Mouse (Mus musculus) limb, embryonic 12.5 days (tissue): ENCODE measurements around the gene Atp2b4. TPM values are rescaled to one million over a fixed set of nuclear protein-coding genes. Genes with fewer than 3 reads are reported as not detected.

Source experiments
- ATAC-seq: fragments of 200-750 bp; cut with Nextera tagmentation; 2 replicates; pipeline ENCODE4 v1.8.0; 2017; ENCODE audit warnings: low read depth, moderate TSS enrichment; ENCODE audit not compliant: insufficient number of reproducible peaks, insufficient read depth, low FRiP score, low TSS enrichment
- H3K27ac ChIP-seq: fragments of 300-500 bp; sonication (generic); 2 replicates; pipeline ENCODE4 v1.5.1; 2016; ENCODE audit warnings: mild to moderate bottlenecking, moderate library complexity
- H3K27me3 ChIP-seq: fragments of 300-500 bp; sonication (generic); 2 replicates; pipeline ENCODE4 v1.6.1; 2016; ENCODE audit warnings: mild to moderate bottlenecking, moderate library complexity
- H3K36me3 ChIP-seq: fragments of 300-500 bp; sonication (generic); 2 replicates; pipeline ENCODE4 v1.6.1; 2016; ENCODE audit warnings: mild to moderate bottlenecking, moderate library complexity
- H3K4me1 ChIP-seq: fragments of 300-500 bp; sonication (generic); replicated peaks from 2 replicates; pipeline ENCODE4 v1.6.1; 2016
- H3K4me2 ChIP-seq: fragments of 300-500 bp; sonication (generic); 2 replicates; pipeline ENCODE4 v1.6.1; 2016; ENCODE audit warnings: mild to moderate bottlenecking, moderate library complexity
- H3K4me3 ChIP-seq: fragments of 300-500 bp; sonication (generic); replicated peaks from 2 replicates; pipeline ENCODE4 v1.5.1; 2016; ENCODE audit warnings: mild to moderate bottlenecking
- H3K9ac ChIP-seq: fragments of 300-500 bp; sonication (generic); replicated peaks from 2 replicates; pipeline ENCODE4 v1.6.1; 2016; ENCODE audit warnings: mild to moderate bottlenecking, moderate library complexity
- H3K9me3 ChIP-seq: fragments of 300-500 bp; sonication (generic); 2 replicates; pipeline ENCODE4 v1.6.1; 2016; ENCODE audit warnings: mild to moderate bottlenecking, moderate library complexity
- WGBS: fragments of 180-500 bp; shearing (Covaris S2); methylation state at CpG from one replicate; pipeline ENCODE4 v1.1.7; 2016; 5-methylcytosine and 5-hydroxymethylcytosine counted together
- polyA plus RNA-seq: library from polyadenylated mRNA; unstranded; fragments of >200 nt; fragmentation: Nextera tagmentation; extraction: Ambion mirVana; gene quantifications from 2 replicates; pipeline ENCODE4 v1.2.1, GENCODE M21; 2016

Atp2b4 gene
- polyA plus RNA-seq, 1 experiment from 2014 or later = 8.5 TPM

- no peak overlapping the region for H3K9ac ChIP-seq
These were observed 24.3 kb upstream of the Atp2b4 start for GRCm38 (mm10) chr1:133825140-133825539.

GRCm38 (mm10) chr1:133821144-133821543 lies 20.3 kb upstream of the Atp2b4 start:
- Histone ChIP-seq H3K9ac (no peak overlapping the region), H3K4me2 (no peak overlapping the region), H3K27me3 (0 out of 2 replicates have a peak, but pooled peaks cover 3% of the 10 kb centered on the region), H3K27ac (no peak overlapping the region), H3K4me1 (peaks cover 28% of the 10 kb centered on the region), H3K4me3 (no peak overlapping the region), H3K9me3 (no peaks in the 10 kb centered on the region), H3K36me3 (no peaks in the 10 kb centered on the region)
- WGBS = 38% methylated on average over 5 of the region's 5 CpGs
- ATAC-seq = no peak

More at GRCm38 (mm10) chr1:133825140-133825539, 24.3 kb upstream of the Atp2b4 start:
- Histone ChIP-seq H3K4me2 (no peak overlapping the region), H3K4me3 (no peak overlapping the region), H3K36me3 (no peaks in the 10 kb centered on the region), H3K9me3 (no peaks in the 10 kb centered on the region), H3K27ac (no peak overlapping the region), H3K4me1 (peaks cover 26% of the 10 kb centered on the region), H3K27me3 (0 out of 2 replicates have a peak, but pooled peaks cover 5% of the 10 kb centered on the region)
- WGBS = 79% methylated on average over 2 of the region's 2 CpGs
- ATAC-seq = no peak

- 32% methylated on average over 2 of the region's 2 CpGs for WGBS
These were observed 19.3 kb upstream of the Atp2b4 start for GRCm38 (mm10) chr1:133820100-133820499.

GRCm38 (mm10) chr1:133818531-133818930 lies 17.7 kb upstream of the Atp2b4 start:
- H3K9ac ChIP-seq = no peak overlapping the region
- ATAC-seq = no peak

More at GRCm38 (mm10) chr1:133820100-133820499, 19.3 kb upstream of the Atp2b4 start:
- Histone ChIP-seq H3K4me1 (peaks cover 22% of the 10 kb centered on the region), H3K27ac (no peak overlapping the region), H3K4me3 (no peak overlapping the region), H3K36me3 (no peaks in the 10 kb centered on the region), H3K27me3 (0 out of 2 replicates have a peak, but pooled peaks cover 3% of the 10 kb centered on the region), H3K9me3 (no peaks in the 10 kb centered on the region), H3K4me2 (no peak overlapping the region), H3K9ac (no peak overlapping the region)
- ATAC-seq = no peak

GRCm38 (mm10) chr1:133815747-133816491 lies 15.1 kb upstream of the Atp2b4 start:
- Histone ChIP-seq H3K27ac (no peak overlapping the region), H3K9ac (no peak overlapping the region), H3K9me3 (no peaks in the 10 kb centered on the region), H3K27me3 (0 out of 2 replicates have a peak, but pooled peaks cover 3% of the 10 kb centered on the region), H3K4me2 (no peak overlapping the region), H3K4me3 (no peak overlapping the region), H3K4me1 (peaks cover 11% of the 10 kb centered on the region), H3K36me3 (no peaks in the 10 kb centered on the region)
- WGBS = 71% methylated on average over 12 of the region's 12 CpGs
- ATAC-seq = no peak

More at GRCm38 (mm10) chr1:133818531-133818930, 17.7 kb upstream of the Atp2b4 start:
- WGBS = 93% methylated on average over 2 of the region's 2 CpGs
- Histone ChIP-seq H3K27me3 (0 out of 2 replicates have a peak, but pooled peaks cover 3% of the 10 kb centered on the region), H3K27ac (no peak overlapping the region), H3K4me1 (peaks cover 22% of the 10 kb centered on the region), H3K9me3 (no peaks in the 10 kb centered on the region), H3K4me2 (no peak overlapping the region), H3K4me3 (no peak overlapping the region), H3K36me3 (no peaks in the 10 kb centered on the region)

GRCm38 (mm10) chr1:133809376-133809775 lies 8.5 kb upstream of the Atp2b4 start:
- 38% methylated on average over 5 of the region's 5 CpGs for WGBS
- H3K36me3 ChIP-seq = no peaks in the 10 kb centered on the region
- H3K4me3 ChIP-seq = no peak overlapping the region
- no peak overlapping the region for H3K9ac ChIP-seq
- no peaks in the 10 kb centered on the region for H3K4me1 ChIP-seq
- no peak for ATAC-seq
- no peaks in the 10 kb centered on the region for H3K27me3 ChIP-seq
- H3K4me2 ChIP-seq = no peak overlapping the region
- no peak overlapping the region for H3K27ac ChIP-seq
- H3K9me3 ChIP-seq = no peaks in the 10 kb centered on the region

GRCm38 (mm10) chr1:133808020-133808419 lies 7.2 kb upstream of the Atp2b4 start:
- Histone ChIP-seq H3K27ac (no peak overlapping the region), H3K4me3 (no peak overlapping the region), H3K4me1 (no peaks in the 10 kb centered on the region), H3K36me3 (no peaks in the 10 kb centered on the region), H3K4me2 (no peak overlapping the region), H3K9me3 (no peaks in the 10 kb centered on the region), H3K27me3 (no peaks in the 10 kb centered on the region), H3K9ac (no peak overlapping the region)
- 69% methylated on average over 8 of the region's 8 CpGs for WGBS
- no peak for ATAC-seq

GRCm38 (mm10) chr1:133801743-133802142 lies 902 bp upstream of the Atp2b4 start:
- 72% methylated on average over 5 of the region's 5 CpGs for WGBS
- no peak for ATAC-seq
- Histone ChIP-seq H3K4me3 (no peak overlapping the region), H3K27me3 (peaks cover 15% of the 10 kb centered on the region), H3K9ac (no peak overlapping the region), H3K4me2 (no peak overlapping the region), H3K4me1 (peaks cover 23% of the 10 kb centered on the region), H3K27ac (no peak overlapping the region), H3K36me3 (no peaks in the 10 kb centered on the region), H3K9me3 (no peaks in the 10 kb centered on the region)

GRCm38 (mm10) chr1:133800512-133800911 lies 329 bp downstream of the Atp2b4 start:
- WGBS = under 1% methylated on average over 16 of the region's 16 CpGs
- 0 out of 2 replicates have a peak, but pooled peaks have one; percentile 18 for ATAC-seq
- peak overlapping the region; percentile 60 for H3K4me3 ChIP-seq

GRCm38 (mm10) chr1:133799686-133800445 lies 975 bp downstream of the Atp2b4 start:
- no peak for ATAC-seq
- peaks cover 23% of the 10 kb centered on the region for H3K4me1 ChIP-seq
- no peaks in the 10 kb centered on the region for H3K36me3 ChIP-seq
- H3K27ac ChIP-seq = no peak overlapping the region
- peak overlapping the region; percentile 92 for H3K4me2 ChIP-seq
- H3K9me3 ChIP-seq = no peaks in the 10 kb centered on the region
- H3K9ac ChIP-seq = peak overlapping the region; percentile 57; the same call in 1 of the 2 replicates
- H3K27me3 ChIP-seq = peaks cover 15% of the 10 kb centered on the region
- 3% methylated on average over 21 of the region's 21 CpGs for WGBS
- peak overlapping the region; percentile 60 for H3K4me3 ChIP-seq

More at GRCm38 (mm10) chr1:133800512-133800911, 329 bp downstream of the Atp2b4 start:
- H3K4me2 ChIP-seq = peak overlapping the region; percentile 92
- peaks cover 15% of the 10 kb centered on the region for H3K27me3 ChIP-seq
- no peak overlapping the region for H3K27ac ChIP-seq
- no peaks in the 10 kb centered on the region for H3K9me3 ChIP-seq
- H3K4me1 ChIP-seq = peaks cover 23% of the 10 kb centered on the region
- H3K36me3 ChIP-seq = no peaks in the 10 kb centered on the region
- H3K9ac ChIP-seq = peak overlapping the region; percentile 57; the same call in 1 of the 2 replicates

GRCm38 (mm10) chr1:133798821-133799415 lies 1.9 kb downstream of the Atp2b4 start:
- Histone ChIP-seq H3K27me3 (peaks cover 15% of the 10 kb centered on the region), H3K36me3 (no peaks in the 10 kb centered on the region), H3K9ac (0 out of 2 replicates have a peak overlapping the region, but pooled peaks have one; percentile 24), H3K4me1 (peaks cover 23% of the 10 kb centered on the region), H3K27ac (no peak overlapping the region), H3K4me2 (peak overlapping the region; percentile 92), H3K4me3 (peak overlapping the region; percentile 60), H3K9me3 (no peaks in the 10 kb centered on the region)
- 81% methylated on average over 1 of the region's 1 CpGs for WGBS
- ATAC-seq = no peak
